In genomic region chr6:12381136-12381778, GRCm38 (mm10) we compare ENCODE assay signal across 8 mouse cellular contexts.
DNase-seq lines count a peak whose midpoint lies in the region; ATAC-seq lines count a peak whose summit lies in the region.
"Had no signal": no experiment of that assay in that cellular context is flagged by ENCODE, and none has a peak within 500 bp of the region (broad histone marks: within the 10 kb centered on the region; RNA-seq: fewer than 3 reads in every experiment).

No protein-coding gene starts in this region.

- no peak overlapping the region for H3K9ac ChIP-seq in neural tube, embryonic 13.5 days
- H3K9ac ChIP-seq: liver, embryonic 15.5 days had no signal

- peak overlapping the region; percentile 61; the same call in 1 of the 2 replicates for H3K27ac ChIP-seq in neural tube, embryonic 13.5 days (replicated peaks)
- H3K27ac ChIP-seq: liver, embryonic 15.5 days had no signal

- no peak overlapping the region for H3K4me3 ChIP-seq in neural tube, embryonic 13.5 days
- H3K4me3 ChIP-seq: liver, embryonic 15.5 days had no signal

- 0 out of 2 replicates have a peak, but pooled peaks cover 6% of the 10 kb centered on the region for H3K4me1 ChIP-seq in neural tube, embryonic 13.5 days (replicated peaks)
- H3K4me1 ChIP-seq: liver, embryonic 15.5 days had no signal

- no peak for DNase-seq in neural tube, embryonic 10.5 days (ENCODE audit: extremely low spot score, low spot score)
- peak; percentile 96 to 98 for DNase-seq in cerebellum, postnatal 25 days
- peak; percentile 30 to 44 for DNase-seq in kidney, adult 8-10 months
- peak; percentile 23 to 43 for DNase-seq in left cerebral cortex, postnatal 36 days (ENCODE audit: low spot score in 2 of 2)
- DNase-seq in telencephalon, adult 2 months (ENCODE audit: low read depth, low spot score) = peak; percentile 17
- DNase-seq in retina, postnatal 1 day = no peak

- 57% methylated on average over 6 of the region's 6 CpGs for WGBS in neural tube, embryonic 13.5 days

- H3K9me3 ChIP-seq in neural tube, embryonic 13.5 days = no peaks in the 10 kb centered on the region
- H3K9me3 ChIP-seq: liver, embryonic 15.5 days had no signal

- no peak overlapping the region for H3K4me2 ChIP-seq in neural tube, embryonic 13.5 days
- H3K4me2 ChIP-seq: liver, embryonic 15.5 days had no signal

- ATAC-seq in neural tube, embryonic 13.5 days (ENCODE audit: low read depth) = peak; percentile 92

- H3K36me3 ChIP-seq in neural tube, embryonic 13.5 days = peaks cover 8% of the 10 kb centered on the region
- H3K36me3 ChIP-seq: liver, embryonic 15.5 days had no signal

- no peaks in the 10 kb centered on the region for H3K27me3 ChIP-seq in neural tube, embryonic 13.5 days
- H3K27me3 ChIP-seq: liver, embryonic 15.5 days had no signal

- intact Hi-C loops in left cerebral cortex, postnatal 36 days (cut with DNase I) = no loop called here

Comparison
In these comparisons a context has a peak if more than half of its experiments do, and no peak if none do; other contexts are left out.
1. DNase-seq: peak in cerebellum, postnatal 25 days (2 of 2), kidney, adult 8-10 months (2 of 2), left cerebral cortex, postnatal 36 days (2 of 2) and telencephalon, adult 2 months (single experiment); none in neural tube, embryonic 10.5 days (single experiment) and retina, postnatal 1 day (single experiment).